Mouse (Mus musculus) CD4-positive, CD25-positive, alpha-beta regulatory T cell, adult 2 months (primary cell): ENCODE measurements around the gene Eif2s3y.

Experiments used
- DNase-seq: peaks from one replicate; pipeline ENCODE4 v3.0.0-alpha.2; 2012; ENCODE audit warnings: low read depth, low spot score

The Eif2s3y gene

GRCm38 (mm10) chrY:1009882-1010751 is at the start of gene Eif2s3y:
Gene Eif2s3y (plus strand): TSS chrY:1010543.
- peak; percentile 88 for DNase-seq
